Mouse (Mus musculus): ENCODE data around the gene Hes7. TPM values are rescaled to one million over a fixed set of nuclear protein-coding genes. Genes with fewer than 3 reads are reported as not detected.

The Hes7 gene
- total and polyA plus RNA-seq, 2 experiments from 2014 or later = 1.3 to 1.6 TPM

DNA sequence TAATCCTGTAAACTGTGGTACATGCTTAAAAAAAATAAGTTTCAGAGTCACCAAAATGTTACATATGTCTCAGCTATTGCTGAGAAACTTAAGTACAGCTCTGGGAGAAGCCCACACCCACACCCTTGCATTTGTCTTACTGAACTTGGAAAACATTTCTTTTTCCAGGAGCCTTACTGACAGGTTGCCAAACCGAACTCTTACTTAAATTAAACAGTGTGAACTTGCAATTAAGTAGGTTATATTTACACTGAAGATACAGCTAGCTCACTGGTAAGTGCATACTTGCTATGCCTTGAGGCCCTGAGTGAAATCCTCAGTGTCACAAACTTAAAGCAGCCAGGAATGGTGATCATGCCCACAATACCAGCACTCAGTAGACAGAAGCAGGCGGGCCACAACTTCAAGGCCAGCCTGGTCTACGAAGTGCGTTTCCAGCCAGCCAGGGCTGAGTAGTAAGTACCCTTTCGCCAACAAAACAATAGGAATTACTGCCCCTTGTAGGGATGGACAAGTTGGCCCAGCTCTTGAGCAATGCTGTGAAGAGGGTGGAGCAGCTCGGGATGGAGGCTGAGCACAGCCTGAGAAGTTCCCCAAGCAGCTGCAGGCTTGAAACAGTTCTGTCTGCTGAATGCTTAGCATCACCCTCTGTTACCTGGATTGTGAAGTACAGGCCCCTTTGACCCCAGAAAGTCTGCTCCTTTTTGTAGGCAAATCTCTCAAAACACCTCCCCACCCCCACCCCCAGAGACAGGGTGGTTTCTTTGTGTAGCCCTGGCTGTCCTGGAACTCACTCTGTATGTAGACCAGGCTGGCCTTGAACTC lies 46.0 kb upstream of the Hes7 start:
- DNase-seq = no peak
- peak overlapping the region; percentile 24 for H3K27ac ChIP-seq (ENCODE audit: low read depth, low read length)
- no peak overlapping the region for H3K9ac ChIP-seq
- TF ChIP-seq CTCF (IDR thresholded peaks at IDR 0.05; ENCODE audit: low read depth) = no peak
- no peak overlapping the region for H3K4me2 ChIP-seq (ENCODE audit: low read depth)
- H3K4me1 ChIP-seq (ENCODE audit: insufficient read depth) = peaks cover 12% of the 10 kb centered on the region
- no peaks in the 10 kb centered on the region for H3K36me3 ChIP-seq (ENCODE audit: insufficient read depth)
- H3K4me3 ChIP-seq (ENCODE audit: low read depth, low read length) = no peak overlapping the region
- 38% methylated on average over 6 of the region's 6 CpGs for WGBS
- H3K27me3 ChIP-seq (ENCODE audit: insufficient read depth, low read length) = no peaks in the 10 kb centered on the region
- H3K9me3 ChIP-seq (ENCODE audit: low read length) = no peaks in the 10 kb centered on the region
- no peak for ATAC-seq

DNA sequence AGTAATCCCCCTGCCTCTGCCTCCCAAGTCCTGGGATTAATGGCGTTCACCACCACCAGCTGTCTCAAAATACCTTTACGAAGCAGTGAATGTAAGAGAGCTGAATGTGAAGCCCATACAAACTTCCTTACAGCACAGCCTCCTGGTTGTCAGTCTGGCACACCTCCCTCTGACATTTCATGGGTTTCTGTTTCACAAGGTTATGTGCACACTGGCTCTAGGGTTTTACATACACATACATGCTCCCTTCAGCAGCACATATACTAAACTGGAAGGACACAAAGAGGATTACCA lies 45.5 kb upstream of the Hes7 start:
- Histone ChIP-seq H3K4me2 (ENCODE audit: low read depth) (no peak overlapping the region), H3K36me3 (ENCODE audit: insufficient read depth) (no peaks in the 10 kb centered on the region), H3K9ac (no peak overlapping the region), H3K27ac (ENCODE audit: low read depth, low read length) (no peak overlapping the region), H3K9me3 (ENCODE audit: low read length) (no peaks in the 10 kb centered on the region), H3K4me1 (ENCODE audit: insufficient read depth) (peaks cover 12% of the 10 kb centered on the region), H3K4me3 (ENCODE audit: low read depth, low read length) (no peak overlapping the region), H3K27me3 (ENCODE audit: insufficient read depth, low read length) (no peaks in the 10 kb centered on the region)
- TF ChIP-seq CTCF (IDR thresholded peaks at IDR 0.05; ENCODE audit: low read depth) = no peak
- 44% methylated on average over 2 of the region's 2 CpGs for WGBS
- no peak for DNase-seq
- ATAC-seq = no peak

- no peaks in the 10 kb centered on the region for H3K27me3 ChIP-seq (ENCODE audit: insufficient read depth, low read length)
- no peak for ATAC-seq
- H3K4me1 ChIP-seq (ENCODE audit: insufficient read depth) = peaks cover 12% of the 10 kb centered on the region
- WGBS = 50% methylated on average over 8 of the region's 9 CpGs
- H3K27ac ChIP-seq (ENCODE audit: low read depth, low read length) = no peak overlapping the region
- H3K4me2 ChIP-seq (ENCODE audit: low read depth) = no peak overlapping the region
- H3K36me3 ChIP-seq (ENCODE audit: insufficient read depth) = no peaks in the 10 kb centered on the region
- no peak overlapping the region for H3K4me3 ChIP-seq (ENCODE audit: low read depth, low read length)
- TF ChIP-seq CTCF (IDR thresholded peaks at IDR 0.05; ENCODE audit: low read depth) = no peak
- DNase-seq = no peak
- no peaks in the 10 kb centered on the region for H3K9me3 ChIP-seq (ENCODE audit: low read length)
- no peak overlapping the region for H3K9ac ChIP-seq
Measured at GRCm38 (mm10) chr11:69075764-69076479, 44.3 kb upstream of the Hes7 start.

DNA sequence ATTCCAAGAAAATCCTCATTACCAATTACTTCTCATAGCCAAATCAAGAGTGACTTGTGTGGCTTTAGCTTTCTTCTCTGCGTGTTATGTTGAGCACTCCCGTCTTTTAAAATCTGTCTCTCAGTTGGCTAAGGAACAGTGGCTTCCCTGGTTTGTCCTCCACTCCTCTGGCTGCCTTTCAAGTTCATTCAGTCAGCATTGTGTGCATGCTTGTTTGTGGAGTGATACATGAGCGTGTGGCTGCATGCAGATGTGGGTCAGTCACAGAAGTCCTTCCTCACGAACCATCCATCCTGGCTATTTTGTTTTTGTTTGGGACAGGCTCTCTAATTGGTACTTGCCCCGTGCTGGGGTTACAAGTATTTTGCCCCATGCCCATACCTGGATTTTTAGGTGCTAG lies 43.6 kb upstream of the Hes7 start:
- no peak for TF ChIP-seq CTCF (IDR thresholded peaks at IDR 0.05; ENCODE audit: low read depth)
- H3K27me3 ChIP-seq (ENCODE audit: insufficient read depth, low read length) = no peaks in the 10 kb centered on the region
- H3K9me3 ChIP-seq (ENCODE audit: low read length) = no peaks in the 10 kb centered on the region
- no peak overlapping the region for H3K4me3 ChIP-seq (ENCODE audit: low read depth, low read length)
- no peaks in the 10 kb centered on the region for H3K36me3 ChIP-seq (ENCODE audit: insufficient read depth)
- H3K4me1 ChIP-seq (ENCODE audit: insufficient read depth) = peaks cover 7% of the 10 kb centered on the region
- no peak overlapping the region for H3K27ac ChIP-seq (ENCODE audit: low read depth, low read length)
- DNase-seq (no peak), ATAC-seq (no peak)
- no peak overlapping the region for H3K9ac ChIP-seq
- no peak overlapping the region for H3K4me2 ChIP-seq (ENCODE audit: low read depth)
- WGBS = 30% methylated on average over 5 of the region's 5 CpGs

- Histone ChIP-seq H3K27ac (ENCODE audit: low read depth, low read length) (no peak overlapping the region), H3K27me3 (ENCODE audit: insufficient read depth, low read length) (no peaks in the 10 kb centered on the region), H3K36me3 (ENCODE audit: insufficient read depth) (no peaks in the 10 kb centered on the region), H3K4me2 (ENCODE audit: low read depth) (no peak overlapping the region), H3K4me1 (ENCODE audit: insufficient read depth) (peaks cover under 1% of the 10 kb centered on the region; the same call in 1 of the 2 replicates), H3K4me3 (ENCODE audit: low read depth, low read length) (no peak overlapping the region), H3K9ac (no peak overlapping the region), H3K9me3 (ENCODE audit: low read length) (no peaks in the 10 kb centered on the region)
- 90% methylated on average over 9 of the region's 9 CpGs for WGBS
- ATAC-seq (no peak), DNase-seq (no peak)
- TF ChIP-seq CTCF (IDR thresholded peaks at IDR 0.05; ENCODE audit: low read depth) = no peak
Measured at GRCm38 (mm10) chr11:69077316-69077715, 42.9 kb upstream of the Hes7 start.

GRCm38 (mm10) chr11:69078041-69078440 lies 42.2 kb upstream of the Hes7 start:
- no peak for ATAC-seq
- 84% methylated on average over 6 of the region's 6 CpGs for WGBS

DNA sequence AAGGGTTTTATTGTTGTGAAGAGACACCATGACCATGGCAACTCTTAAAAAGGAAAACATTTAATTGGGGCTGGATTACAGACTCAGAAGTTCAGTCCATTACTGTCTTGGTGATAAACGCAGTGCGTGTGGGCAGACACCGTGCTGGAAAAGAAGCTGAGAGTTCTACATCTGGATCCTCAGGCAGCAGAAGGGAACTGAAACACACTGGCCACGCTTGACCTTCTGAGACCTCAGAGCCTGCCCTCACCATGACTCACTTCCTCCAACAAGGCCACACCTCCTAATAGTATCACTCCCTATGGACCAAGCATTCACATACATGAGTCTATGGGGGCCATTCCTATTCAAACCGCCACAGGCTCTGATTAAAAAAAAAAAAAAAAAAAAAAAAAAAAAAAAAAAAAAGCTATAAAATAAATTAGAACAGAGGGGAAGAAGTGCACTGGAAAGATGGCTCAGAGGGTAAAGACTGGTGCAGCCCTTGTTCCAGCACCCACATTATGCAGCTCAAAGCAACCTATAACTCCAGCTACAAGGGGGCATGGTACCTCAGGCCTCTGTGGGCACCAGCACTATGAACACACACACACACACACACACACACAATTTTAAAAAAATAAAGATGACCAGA lies 41.3 kb upstream of the Hes7 start:
- TF ChIP-seq CTCF (IDR thresholded peaks at IDR 0.05; ENCODE audit: low read depth) = no peak
- DNase-seq = no peak
- Histone ChIP-seq H3K36me3 (ENCODE audit: insufficient read depth) (no peaks in the 10 kb centered on the region), H3K27me3 (ENCODE audit: insufficient read depth, low read length) (no peaks in the 10 kb centered on the region), H3K4me1 (ENCODE audit: insufficient read depth) (no peaks in the 10 kb centered on the region), H3K9ac (no peak overlapping the region), H3K9me3 (ENCODE audit: low read length) (no peaks in the 10 kb centered on the region), H3K4me3 (ENCODE audit: low read depth, low read length) (no peak overlapping the region), H3K4me2 (ENCODE audit: low read depth) (no peak overlapping the region), H3K27ac (ENCODE audit: low read depth, low read length) (no peak overlapping the region)
- 85% methylated on average over 5 of the region's 5 CpGs for WGBS
- no peak for ATAC-seq

More at GRCm38 (mm10) chr11:69078041-69078440, 42.2 kb upstream of the Hes7 start:
- Histone ChIP-seq H3K4me1 (ENCODE audit: insufficient read depth) (no peaks in the 10 kb centered on the region), H3K27ac (ENCODE audit: low read depth, low read length) (no peak overlapping the region), H3K9ac (no peak overlapping the region), H3K4me2 (ENCODE audit: low read depth) (no peak overlapping the region), H3K36me3 (ENCODE audit: insufficient read depth) (no peaks in the 10 kb centered on the region), H3K9me3 (ENCODE audit: low read length) (no peaks in the 10 kb centered on the region), H3K27me3 (ENCODE audit: insufficient read depth, low read length) (no peaks in the 10 kb centered on the region), H3K4me3 (ENCODE audit: low read depth, low read length) (no peak overlapping the region)
- DNase-seq = no peak
- no peak for TF ChIP-seq CTCF (IDR thresholded peaks at IDR 0.05; ENCODE audit: low read depth)

Measured in forebrain, postnatal 0 days (tissue).